Mouse (Mus musculus): ENCODE measurements around the gene Per1. TPM values are rescaled to one million over a fixed set of nuclear protein-coding genes. Genes with fewer than 3 reads are reported as not detected.

The Per1 gene
- polyA plus RNA-seq, 1 experiment from 2014 or later: 30.0 TPM

DNA sequence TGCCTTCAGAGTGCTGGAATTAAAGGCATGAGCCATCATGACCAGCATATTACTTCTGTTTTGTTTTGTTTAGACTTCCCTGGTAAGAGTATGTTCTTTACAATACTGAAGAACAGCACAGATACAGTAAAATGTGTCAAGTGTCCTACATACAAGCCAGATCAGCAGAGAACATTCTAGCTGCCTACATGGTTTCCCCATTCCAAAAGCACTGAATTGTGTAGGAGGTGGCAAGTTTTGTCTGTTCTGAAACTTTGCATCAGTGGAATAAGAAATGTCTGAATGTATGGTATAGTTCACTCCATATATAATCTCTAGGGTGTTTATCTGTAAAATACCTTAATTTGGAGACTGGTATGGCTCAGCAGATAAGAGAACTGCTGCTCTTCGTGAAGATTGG is 60.3 kb downstream of the Per1 start:
- Histone ChIP-seq H3K9ac (replicated peaks; ENCODE audit: low read depth) (no peak overlapping the region), H3K4me1 (ENCODE audit: insufficient read depth, low read depth, low read length) (no peaks in the 10 kb centered on the region), H3K4me2 (replicated peaks; ENCODE audit: low read depth, low read length) (no peak overlapping the region), H3K9me3 (ENCODE audit: low read length) (no peaks in the 10 kb centered on the region), H3K36me3 (ENCODE audit: insufficient read depth, low read length) (no peaks in the 10 kb centered on the region), H3K27ac (ENCODE audit: low read length) (no peak overlapping the region), H3K4me3 (ENCODE audit: low read depth, low read length) (no peak overlapping the region), H3K27me3 (replicated peaks; ENCODE audit: insufficient read depth, low read length) (peaks cover 7% of the 10 kb centered on the region; the same call in 1 of the 2 replicates)
- 17% methylated on average over 1 of the region's 1 CpGs for WGBS
- TF ChIP-seq CTCF (IDR thresholded peaks at IDR 0.05) (no peak), EP300 (IDR thresholded peaks at IDR 0.05) (no peak)
- ATAC-seq (no peak), DNase-seq (ENCODE audit: low spot score) (no peak)

DNA sequence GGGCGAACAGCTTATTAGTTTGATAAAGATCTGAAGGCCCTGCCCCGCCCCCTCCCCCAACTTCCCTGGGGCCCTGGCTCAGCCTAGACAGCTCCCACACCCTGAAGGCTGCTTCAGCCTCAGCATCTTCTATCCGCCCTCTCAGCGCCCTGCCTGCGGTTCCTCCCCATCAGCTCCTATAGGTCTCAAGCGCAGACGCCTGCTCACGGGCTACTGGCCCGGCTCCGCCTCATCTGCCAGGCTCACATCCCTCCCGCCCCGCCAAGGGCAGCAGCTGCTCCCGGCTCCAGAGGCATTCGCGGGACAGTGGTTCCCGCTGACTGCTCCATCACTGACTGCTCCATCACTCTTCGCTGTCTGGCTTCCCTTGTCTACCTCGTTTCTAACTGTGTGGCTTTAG is 61.8 kb downstream of the Per1 start, which contains the start of gene Alox12b:
Gene Alox12b, plus strand, starts transcription at position 190 of the 400 bp plus-strand sequence.
- WGBS: 7% methylated on average over 18 of the region's 18 CpGs
- Histone ChIP-seq H3K4me2 (replicated peaks; ENCODE audit: low read depth, low read length) (no peak within 1 kb of the TSS), H3K36me3 (ENCODE audit: insufficient read depth, low read length) (no peaks in the 10 kb centered on the region), H3K27ac (ENCODE audit: low read length) (no peak within 1 kb of the TSS), H3K27me3 (replicated peaks; ENCODE audit: insufficient read depth, low read length) (peaks cover 7% of the 10 kb centered on the region; the same call in 1 of the 2 replicates), H3K9ac (replicated peaks; ENCODE audit: low read depth) (no peak within 1 kb of the TSS), H3K9me3 (ENCODE audit: low read length) (no peaks in the 10 kb centered on the region), H3K4me1 (ENCODE audit: insufficient read depth, low read depth, low read length) (no peaks in the 10 kb centered on the region), H3K4me3 (ENCODE audit: low read depth, low read length) (no peak within 1 kb of the TSS)
- no peak for ATAC-seq
- TF ChIP-seq CTCF (IDR thresholded peaks at IDR 0.05) (no peak), EP300 (IDR thresholded peaks at IDR 0.05) (no peak)
- no peak for DNase-seq (ENCODE audit: low spot score)

Other genes with a start within 250 kb of the Per1 start
- gene Ndel1, start 223.4 kb upstream of the Per1 start, polyA plus RNA-seq (2015; fragmentation: Nextera tagmentation; extraction: Ambion mirVana): 79.1 and 85.4 TPM in 2 replicates
- 0.16 and 0.19 TPM in 2 replicates for gene Rnf222, start 206.7 kb upstream of the Per1 start, polyA plus RNA-seq (2015; fragmentation: Nextera tagmentation; extraction: Ambion mirVana)
- 741 and 807 TPM in 2 replicates for gene Rpl26, start 193.6 kb upstream of the Per1 start, polyA plus RNA-seq (2015; fragmentation: Nextera tagmentation; extraction: Ambion mirVana)
- gene Odf4, start 168.1 kb upstream of the Per1 start, polyA plus RNA-seq (2015; fragmentation: Nextera tagmentation; extraction: Ambion mirVana): not detected in 2 replicates
- gene Arhgef15, start 137.7 kb upstream of the Per1 start, polyA plus RNA-seq (2015; fragmentation: Nextera tagmentation; extraction: Ambion mirVana): 24.2 and 30.7 TPM in 2 replicates
- 4.3 and 5.5 TPM in 2 replicates for gene Slc25a35, start 127.1 kb upstream of the Per1 start, polyA plus RNA-seq (2015; fragmentation: Nextera tagmentation; extraction: Ambion mirVana)
- 16.0 and 18.3 TPM in 2 replicates for gene Rangrf, start 120.0 kb upstream of the Per1 start, polyA plus RNA-seq (2015; fragmentation: Nextera tagmentation; extraction: Ambion mirVana)
- 7.0 and 9.0 TPM in 2 replicates for gene Pfas, start 86.8 kb upstream of the Per1 start, polyA plus RNA-seq (2015; fragmentation: Nextera tagmentation; extraction: Ambion mirVana)
- 12.2 and 12.3 TPM in 2 replicates for gene Ctc1, start 79.3 kb upstream of the Per1 start, polyA plus RNA-seq (2015; fragmentation: Nextera tagmentation; extraction: Ambion mirVana)
- gene Aurkb, start 49.6 kb upstream of the Per1 start, polyA plus RNA-seq (2015; fragmentation: Nextera tagmentation; extraction: Ambion mirVana): 6.5 and 9.1 TPM in 2 replicates
- 20.1 and 21.9 TPM in 2 replicates for gene Borcs6, start 35.5 kb upstream of the Per1 start, polyA plus RNA-seq (2015; fragmentation: Nextera tagmentation; extraction: Ambion mirVana)
- 62.9 and 70.0 TPM in 2 replicates for gene Tmem107, start 24.4 kb upstream of the Per1 start, polyA plus RNA-seq (2015; fragmentation: Nextera tagmentation; extraction: Ambion mirVana)
- 45.0 and 50.6 TPM in 2 replicates for gene Vamp2, start 6.7 kb upstream of the Per1 start, polyA plus RNA-seq (2015; fragmentation: Nextera tagmentation; extraction: Ambion mirVana)
- 0.38 and 0.49 TPM in 2 replicates for gene Hes7, start 25.2 kb downstream of the Per1 start, polyA plus RNA-seq (2015; fragmentation: Nextera tagmentation; extraction: Ambion mirVana)
- gene 9130213A22Rik, start 27.4 kb downstream of the Per1 start, polyA plus RNA-seq (2015; fragmentation: Nextera tagmentation; extraction: Ambion mirVana): 0.42 and 0.50 TPM in 2 replicates
- 0.13 and 0.44 TPM in 2 replicates for gene Aloxe3, start 30.7 kb downstream of the Per1 start, polyA plus RNA-seq (2015; fragmentation: Nextera tagmentation; extraction: Ambion mirVana)
- gene Alox12b, start 61.8 kb downstream of the Per1 start, polyA plus RNA-seq (2015; fragmentation: Nextera tagmentation; extraction: Ambion mirVana): not detected in 2 replicates
- 0.04 and 0.08 TPM in 2 replicates for gene Alox8, start 102.6 kb downstream of the Per1 start, polyA plus RNA-seq (2015; fragmentation: Nextera tagmentation; extraction: Ambion mirVana)
- gene Gucy2e, start 141.8 kb downstream of the Per1 start, polyA plus RNA-seq (2015; fragmentation: Nextera tagmentation; extraction: Ambion mirVana): 0.04 TPM in 1 of 2 replicates, not detected in the other
- gene Cntrob, start 228.6 kb downstream of the Per1 start, polyA plus RNA-seq (2015; fragmentation: Nextera tagmentation; extraction: Ambion mirVana): 5.0 and 5.5 TPM in 2 replicates
- 109 TPM in 2 replicates for gene Trappc1, start 228.8 kb downstream of the Per1 start, polyA plus RNA-seq (2015; fragmentation: Nextera tagmentation; extraction: Ambion mirVana)
- gene Kcnab3, start 231.0 kb downstream of the Per1 start, polyA plus RNA-seq (2015; fragmentation: Nextera tagmentation; extraction: Ambion mirVana): 0.86 and 0.93 TPM in 2 replicates
- 5.7 and 6.6 TPM in 2 replicates for gene Rnf227, start 245.2 kb downstream of the Per1 start, polyA plus RNA-seq (2015; fragmentation: Nextera tagmentation; extraction: Ambion mirVana)